Mouse (Mus musculus): Measurements from ENCODE around the gene Faf1. TPM values are rescaled to one million over a fixed set of nuclear protein-coding genes. Genes with fewer than 3 reads are reported as not detected.

Gene Faf1
- polyA plus RNA-seq, 1 experiment from 2014 or later: 32.5 TPM

- no peak for DNase-seq (ENCODE audit: low spot score)
- Histone ChIP-seq H3K27ac (no peak overlapping the region), H3K4me3 (no peak overlapping the region), H3K4me1 (replicated peaks) (no peaks in the 10 kb centered on the region), H3K9me3 (no peaks in the 10 kb centered on the region), H3K27me3 (ENCODE audit: insufficient read depth, poor library complexity, severe bottlenecking) (no peaks in the 10 kb centered on the region), H3K36me3 (peaks cover 7% of the 10 kb centered on the region; the same call in 1 of the 2 replicates)
- 95% methylated on average over 3 of the region's 3 CpGs for WGBS
Observed at GRCm38 (mm10) chr4:109904487-109904886, 228.1 kb downstream of the Faf1 start.

GRCm38 (mm10) chr4:109929058-109929457 lies 252.7 kb downstream of the Faf1 start:
- H3K27ac ChIP-seq: no peak overlapping the region
- no peaks in the 10 kb centered on the region; the same call in 1 of the 2 replicates for H3K36me3 ChIP-seq
- no peaks in the 10 kb centered on the region for H3K4me1 ChIP-seq (replicated peaks)
- WGBS: 95% methylated on average over 1 of the region's 1 CpGs
- DNase-seq (ENCODE audit: low spot score): no peak
- H3K4me3 ChIP-seq: no peak overlapping the region
- no peaks in the 10 kb centered on the region for H3K27me3 ChIP-seq (ENCODE audit: insufficient read depth, poor library complexity, severe bottlenecking)
- no peaks in the 10 kb centered on the region for H3K9me3 ChIP-seq

- no peak overlapping the region for H3K27ac ChIP-seq
- H3K36me3 ChIP-seq: peaks cover 2% of the 10 kb centered on the region; the same call in 1 of the 2 replicates
- H3K9me3 ChIP-seq: no peaks in the 10 kb centered on the region
- 100% methylated on average over 1 of the region's 1 CpGs for WGBS
- DNase-seq (ENCODE audit: low spot score): no peak
- no peak overlapping the region for H3K4me3 ChIP-seq
- no peaks in the 10 kb centered on the region for H3K4me1 ChIP-seq (replicated peaks)
- no peaks in the 10 kb centered on the region for H3K27me3 ChIP-seq (ENCODE audit: insufficient read depth, poor library complexity, severe bottlenecking)
Observed at GRCm38 (mm10) chr4:109930445-109930844, 254.1 kb downstream of the Faf1 start.

DNA sequence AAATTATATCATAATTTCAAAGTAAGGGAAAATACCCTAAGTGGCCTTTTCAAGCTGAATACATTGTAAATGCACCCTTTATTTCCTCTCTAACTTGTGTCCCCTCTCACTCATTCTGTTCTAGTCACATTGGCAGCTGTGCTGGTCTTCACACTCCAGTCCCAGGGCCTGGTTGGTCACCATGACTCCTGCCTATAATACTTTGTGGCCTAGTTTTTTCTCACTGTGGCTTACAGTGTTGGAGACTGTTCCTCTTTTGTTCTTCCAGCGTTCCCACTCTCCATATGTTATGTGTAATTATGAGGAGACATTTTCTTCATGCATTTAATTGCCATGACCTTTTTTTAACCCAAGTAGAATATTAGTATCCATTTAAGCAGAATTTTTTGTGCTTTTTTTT lies 254.5 kb downstream of the Faf1 start:
- Histone ChIP-seq H3K36me3 (peaks cover 4% of the 10 kb centered on the region; the same call in 1 of the 2 replicates), H3K27ac (no peak overlapping the region), H3K4me1 (replicated peaks) (no peaks in the 10 kb centered on the region), H3K4me3 (no peak overlapping the region), H3K27me3 (ENCODE audit: insufficient read depth, poor library complexity, severe bottlenecking) (no peaks in the 10 kb centered on the region), H3K9me3 (no peaks in the 10 kb centered on the region)
- DNase-seq (ENCODE audit: low spot score): no peak
- 96% methylated on average over 1 of the region's 1 CpGs for WGBS

GRCm38 (mm10) chr4:109936557-109936956 lies 260.2 kb downstream of the Faf1 start:
- Histone ChIP-seq H3K27ac (no peak overlapping the region), H3K9me3 (no peaks in the 10 kb centered on the region), H3K27me3 (ENCODE audit: insufficient read depth, poor library complexity, severe bottlenecking) (no peaks in the 10 kb centered on the region), H3K4me3 (no peak overlapping the region), H3K4me1 (replicated peaks) (no peaks in the 10 kb centered on the region), H3K36me3 (peaks cover 4% of the 10 kb centered on the region; the same call in 1 of the 2 replicates)
- no peak for DNase-seq (ENCODE audit: low spot score)
- 93% methylated on average over 3 of the region's 3 CpGs for WGBS

DNA sequence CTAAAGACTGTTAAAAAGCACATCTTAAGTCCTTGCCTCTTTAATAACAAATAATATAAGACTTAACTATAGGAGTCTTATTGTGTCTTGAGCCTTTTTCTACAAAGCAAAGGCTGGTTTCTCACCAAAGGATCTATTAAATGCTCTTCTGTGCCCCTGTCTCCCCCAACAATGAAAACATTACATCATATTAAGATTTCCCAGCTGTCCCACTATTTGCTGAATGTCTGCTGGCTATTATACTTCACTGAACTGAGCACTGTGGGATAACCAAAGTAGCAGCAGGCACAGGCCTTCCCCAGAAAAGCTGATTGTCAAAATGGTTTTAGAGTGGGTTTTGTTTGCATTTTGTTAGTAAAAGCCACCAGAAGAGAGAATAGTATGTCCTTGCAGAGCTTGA lies 262.9 kb downstream of the Faf1 start:
- Histone ChIP-seq H3K27me3 (ENCODE audit: insufficient read depth, poor library complexity, severe bottlenecking) (no peaks in the 10 kb centered on the region), H3K27ac (no peak overlapping the region), H3K4me1 (replicated peaks) (no peaks in the 10 kb centered on the region), H3K9me3 (no peaks in the 10 kb centered on the region), H3K36me3 (peaks cover 4% of the 10 kb centered on the region; the same call in 1 of the 2 replicates), H3K4me3 (no peak overlapping the region)
- no peak for DNase-seq (ENCODE audit: low spot score)

GRCm38 (mm10) chr4:109945554-109945953 lies 269.2 kb downstream of the Faf1 start:
- Histone ChIP-seq H3K4me3 (no peak overlapping the region), H3K36me3 (0 out of 2 replicates have a peak, but pooled peaks cover 5% of the 10 kb centered on the region), H3K9me3 (no peaks in the 10 kb centered on the region), H3K4me1 (replicated peaks) (no peaks in the 10 kb centered on the region), H3K27me3 (ENCODE audit: insufficient read depth, poor library complexity, severe bottlenecking) (no peaks in the 10 kb centered on the region), H3K27ac (no peak overlapping the region)
- 92% methylated on average over 1 of the region's 1 CpGs for WGBS
- no peak for DNase-seq (ENCODE audit: low spot score)

DNA sequence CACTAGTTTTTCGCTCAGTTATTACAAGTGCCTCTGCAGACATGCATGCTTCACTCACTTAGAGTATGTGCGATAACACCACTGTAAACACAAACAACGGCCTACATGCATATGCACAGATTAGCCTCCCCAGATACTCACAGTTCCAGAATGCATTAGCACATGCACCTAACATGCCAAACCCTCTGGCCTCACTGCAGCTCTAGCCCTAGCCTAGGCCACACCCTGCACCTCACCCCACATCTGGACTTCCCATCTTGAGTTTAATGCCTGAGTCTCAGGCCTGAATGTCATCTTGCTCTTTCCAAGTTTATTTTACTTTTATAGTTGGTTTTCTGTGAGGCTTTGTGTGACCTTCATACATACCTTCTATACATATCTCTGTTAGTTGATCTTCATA lies 272.9 kb downstream of the Faf1 start:
- Histone ChIP-seq H3K27ac (no peak overlapping the region), H3K36me3 (0 out of 2 replicates have a peak, but pooled peaks cover 5% of the 10 kb centered on the region), H3K4me1 (replicated peaks) (no peaks in the 10 kb centered on the region), H3K4me3 (no peak overlapping the region), H3K27me3 (ENCODE audit: insufficient read depth, poor library complexity, severe bottlenecking) (no peaks in the 10 kb centered on the region), H3K9me3 (no peaks in the 10 kb centered on the region)
- no peak for DNase-seq (ENCODE audit: low spot score)
- WGBS: 92% methylated on average over 3 of the region's 3 CpGs

GRCm38 (mm10) chr4:109953509-109953908 lies 277.1 kb downstream of the Faf1 start:
- WGBS: 93% methylated on average over 1 of the region's 1 CpGs
- H3K36me3 ChIP-seq: no peaks in the 10 kb centered on the region
- H3K27ac ChIP-seq: no peak overlapping the region
- H3K9me3 ChIP-seq: no peaks in the 10 kb centered on the region
- H3K4me1 ChIP-seq (replicated peaks): no peaks in the 10 kb centered on the region
- no peaks in the 10 kb centered on the region for H3K27me3 ChIP-seq (ENCODE audit: insufficient read depth, poor library complexity, severe bottlenecking)
- no peak for DNase-seq (ENCODE audit: low spot score)
- H3K4me3 ChIP-seq: no peak overlapping the region

GRCm38 (mm10) chr4:109960201-109960935 lies 284.0 kb downstream of the Faf1 start:
- no peak for DNase-seq (ENCODE audit: low spot score)
- WGBS: 79% methylated on average over 5 of the region's 5 CpGs
- H3K27ac ChIP-seq: no peak overlapping the region
- no peaks in the 10 kb centered on the region for H3K9me3 ChIP-seq
- H3K4me3 ChIP-seq: no peak overlapping the region
- no peaks in the 10 kb centered on the region for H3K4me1 ChIP-seq (replicated peaks)
- H3K36me3 ChIP-seq: peaks cover 10% of the 10 kb centered on the region; the same call in 1 of the 2 replicates
- no peaks in the 10 kb centered on the region for H3K27me3 ChIP-seq (ENCODE audit: insufficient read depth, poor library complexity, severe bottlenecking)

DNA sequence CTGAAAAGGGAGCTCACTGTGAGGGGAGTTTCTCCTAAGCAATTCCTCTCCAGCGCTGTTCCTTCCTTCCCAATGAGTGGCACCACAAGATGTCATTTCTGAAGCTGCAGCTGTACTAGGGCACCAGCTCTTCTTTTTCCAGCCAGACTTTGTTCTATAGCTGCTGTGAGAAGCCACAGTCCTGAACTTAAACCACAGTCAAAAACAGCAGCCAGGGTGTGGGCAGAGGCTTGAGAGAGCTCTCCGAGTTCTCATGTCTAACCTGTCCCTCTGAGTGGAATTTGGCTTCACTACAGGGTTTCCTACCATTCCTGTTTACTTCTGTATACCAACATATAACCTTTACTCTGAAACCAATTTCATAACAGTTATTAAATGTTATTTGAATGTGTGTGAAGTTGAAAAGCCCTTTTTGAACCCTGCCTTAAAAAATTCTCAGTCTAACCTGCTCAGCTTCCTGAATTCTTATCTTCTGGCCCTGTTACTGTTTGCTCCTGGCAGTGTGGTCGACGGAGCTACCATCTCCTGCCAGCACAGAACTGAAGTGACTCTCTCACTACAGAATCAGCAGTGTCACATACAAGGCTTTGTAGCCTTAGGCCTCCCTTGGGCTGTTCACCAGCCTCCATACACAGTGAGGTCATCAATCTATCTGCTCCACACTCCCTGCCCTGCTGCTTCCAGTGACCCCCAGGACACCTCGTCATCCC lies 287.3 kb downstream of the Faf1 start:
- Histone ChIP-seq H3K4me1 (replicated peaks) (no peaks in the 10 kb centered on the region), H3K36me3 (peaks cover 14% of the 10 kb centered on the region; the same call in 1 of the 2 replicates), H3K27ac (no peak overlapping the region), H3K4me3 (no peak overlapping the region), H3K9me3 (no peaks in the 10 kb centered on the region), H3K27me3 (ENCODE audit: insufficient read depth, poor library complexity, severe bottlenecking) (no peaks in the 10 kb centered on the region; the same call in 1 of the 2 replicates)
- no peak for DNase-seq (ENCODE audit: low spot score)
- WGBS: 85% methylated on average over 5 of the region's 5 CpGs

DNA sequence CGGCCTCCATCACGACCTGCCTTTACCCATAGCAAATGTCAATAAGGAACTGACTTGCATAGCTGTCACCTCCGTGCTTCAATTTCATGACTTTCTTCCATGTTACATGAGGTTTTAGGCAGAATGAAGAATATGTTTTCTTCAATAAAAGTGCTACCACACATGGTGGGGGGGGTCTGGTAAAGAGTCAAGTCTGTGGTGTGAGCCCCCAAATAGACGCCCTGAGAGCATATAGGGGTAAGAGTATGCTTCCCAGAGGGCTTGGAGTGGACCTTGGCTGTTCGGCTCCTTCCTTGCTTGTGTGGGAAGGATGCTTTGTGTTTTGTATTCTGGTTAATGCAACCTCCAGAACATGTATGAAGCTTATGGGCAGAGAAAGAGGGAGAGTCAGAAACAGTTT lies 293.2 kb downstream of the Faf1 start:
- Histone ChIP-seq H3K27ac (no peak overlapping the region), H3K4me3 (no peak overlapping the region), H3K27me3 (ENCODE audit: insufficient read depth, poor library complexity, severe bottlenecking) (peaks cover 55% of the 10 kb centered on the region), H3K9me3 (no peaks in the 10 kb centered on the region), H3K36me3 (0 out of 2 replicates have a peak, but pooled peaks cover 3% of the 10 kb centered on the region), H3K4me1 (replicated peaks) (peaks cover 3% of the 10 kb centered on the region)
- DNase-seq (ENCODE audit: low spot score): no peak
- WGBS: 89% methylated on average over 5 of the region's 5 CpGs

GRCm38 (mm10) chr4:109973991-109974654 lies 297.7 kb downstream of the Faf1 start:
- Histone ChIP-seq H3K9me3 (no peaks in the 10 kb centered on the region), H3K4me1 (replicated peaks) (peaks cover 26% of the 10 kb centered on the region), H3K4me3 (no peak overlapping the region), H3K27ac (no peak overlapping the region), H3K36me3 (no peaks in the 10 kb centered on the region), H3K27me3 (ENCODE audit: insufficient read depth, poor library complexity, severe bottlenecking) (peaks cover 98% of the 10 kb centered on the region)
- 2% methylated on average over 20 of the region's 20 CpGs for WGBS
- DNase-seq (ENCODE audit: low spot score): peak; percentile 29

Data from hindbrain, embryonic 10.5 days (tissue).